Mouse (Mus musculus): ENCODE results near the gene P2ry13.

DNA sequence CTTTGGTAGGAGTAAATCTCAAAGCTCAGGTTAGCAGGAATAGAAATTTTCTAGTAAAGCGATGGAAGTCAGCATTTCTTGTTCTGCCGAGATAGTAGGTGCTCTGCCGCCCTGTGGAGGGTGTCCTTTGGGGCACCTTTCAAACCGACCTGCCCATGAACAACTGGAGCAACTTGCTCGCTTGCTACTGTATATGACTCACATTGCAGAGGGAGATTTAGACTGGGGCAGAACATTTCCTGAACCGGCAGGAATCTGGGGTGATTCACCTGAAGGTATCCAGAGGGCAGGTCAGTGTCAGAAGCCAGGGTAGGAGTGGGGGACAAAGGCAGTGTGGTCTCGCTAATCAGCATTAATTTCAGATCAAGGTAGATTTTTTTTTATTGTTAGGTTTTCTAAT, 15.7 kb downstream of the P2ry13 start, which contains the start of gene Gpr87:
- TF ChIP-seq CTCF (IDR thresholded peaks at IDR 0.05; ENCODE audit: extremely low read depth, insufficient read depth, low read length) (no peak), POLR2A (IDR thresholded peaks at IDR 0.05; ENCODE audit: extremely low read depth, insufficient read depth, low read length) (no peak)
